Mouse (Mus musculus): ENCODE measurements around the gene Sult5a1. TPM values are rescaled to one million over a fixed set of nuclear protein-coding genes. Genes with fewer than 3 reads are reported as not detected.
"Not testable (repeated sequence)": the region's sequence is repeated elsewhere in the genome, so short reads cannot be mapped to it uniquely, and the experiment has no call there.

Sult5a1 gene
- 6.8 and 8.5 TPM in 2 replicates for polyA plus RNA-seq (2014; fragmentation: Nextera tagmentation; extraction: Ambion mirVana)

- 26% methylated on average over 13 of the region's 13 CpGs for WGBS
- ATAC-seq (ENCODE audit: insufficient number of reproducible peaks, low FRiP score, low TSS enrichment, low read depth) (0 out of 2 replicates have a peak, but pooled peaks have one; percentile 65), DNase-seq (ENCODE audit: low spot score) (peak; percentile 44)
- Histone ChIP-seq H3K27me3 (ENCODE audit: control insufficient read depth, insufficient read depth, low read length) (no peaks in the 10 kb centered on the region), H3K9ac (ENCODE audit: low read length) (no peak within 1 kb of the TSS), H3K9me3 (ENCODE audit: control insufficient read depth, low read length) (no peaks in the 10 kb centered on the region), H3K4me3 (ENCODE audit: low read depth, low read length) (no peak within 1 kb of the TSS), H3K27ac (replicated peaks; ENCODE audit: low read depth, low read length) (no peak within 1 kb of the TSS), H3K4me2 (ENCODE audit: low read depth, severe bottlenecking) (peak within 1 kb of the TSS; percentile 15), H3K4me1 (ENCODE audit: control insufficient read depth, insufficient read depth, low read length) (no peaks in the 10 kb centered on the region), H3K36me3 (ENCODE audit: control insufficient read depth, insufficient read depth, low read length) (no peaks in the 10 kb centered on the region)
These were observed at the start of gene Sult5a1 for GRCm38 (mm10) chr8:123157888-123158465. Gene Sult5a1 (minus strand): TSS chr8:123158315.

DNA sequence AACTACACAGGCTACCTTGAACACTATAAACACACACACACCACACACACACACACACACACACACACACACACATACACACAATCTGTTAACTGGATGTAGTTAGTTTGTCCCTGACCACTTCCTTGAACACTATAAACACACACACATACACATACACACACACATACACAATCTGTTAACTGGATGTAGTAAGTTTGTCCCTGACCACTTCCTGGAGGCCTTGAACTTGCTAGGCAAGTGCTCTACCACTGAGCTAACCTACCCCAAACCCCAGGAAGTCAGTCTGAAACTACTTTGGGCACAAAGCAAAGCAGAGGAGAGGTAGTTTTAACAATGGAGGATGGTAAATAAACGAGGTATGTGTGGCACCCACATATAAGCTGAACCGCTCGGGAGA, 45.5 kb upstream of the Sult5a1 start:
- Histone ChIP-seq H3K4me2 (ENCODE audit: low read depth, severe bottlenecking) (no peak overlapping the region), H3K9ac (ENCODE audit: low read length) (no peak overlapping the region), H3K9me3 (ENCODE audit: control insufficient read depth, low read length) (no peaks in the 10 kb centered on the region), H3K4me3 (ENCODE audit: low read depth, low read length) (no peak overlapping the region), H3K27me3 (ENCODE audit: control insufficient read depth, insufficient read depth, low read length) (no peaks in the 10 kb centered on the region), H3K4me1 (ENCODE audit: control insufficient read depth, insufficient read depth, low read length) (no peaks in the 10 kb centered on the region), H3K36me3 (ENCODE audit: control insufficient read depth, insufficient read depth, low read length) (peaks cover 5% of the 10 kb centered on the region; the same call in 1 of the 2 replicates), H3K27ac (replicated peaks; ENCODE audit: low read depth, low read length) (no peak overlapping the region)
- DNase-seq (ENCODE audit: low spot score), result no peak
- WGBS, result 88% methylated on average over 3 of the region's 3 CpGs
- ATAC-seq (ENCODE audit: insufficient number of reproducible peaks, low FRiP score, low TSS enrichment, low read depth), result no peak

GRCm38 (mm10) chr8:123202288-123202687, 44.2 kb upstream of the Sult5a1 start:
- no peaks in the 10 kb centered on the region for H3K4me1 ChIP-seq (ENCODE audit: control insufficient read depth, insufficient read depth, low read length)
- no peaks in the 10 kb centered on the region for H3K9me3 ChIP-seq (ENCODE audit: control insufficient read depth, low read length)
- no peak overlapping the region for H3K4me3 ChIP-seq (ENCODE audit: low read depth, low read length)
- H3K9ac ChIP-seq (ENCODE audit: low read length), result no peak overlapping the region
- ATAC-seq (ENCODE audit: insufficient number of reproducible peaks, low FRiP score, low TSS enrichment, low read depth) (0 out of 2 replicates have a peak, but pooled peaks have one; percentile 11), DNase-seq (ENCODE audit: low spot score) (peak; percentile 92)
- H3K27me3 ChIP-seq (ENCODE audit: control insufficient read depth, insufficient read depth, low read length), result no peaks in the 10 kb centered on the region
- WGBS, result 35% methylated on average over 5 of the region's 5 CpGs
- H3K36me3 ChIP-seq (ENCODE audit: control insufficient read depth, insufficient read depth, low read length), result peaks cover 2% of the 10 kb centered on the region; the same call in 1 of the 2 replicates
- H3K27ac ChIP-seq (replicated peaks; ENCODE audit: low read depth, low read length), result no peak overlapping the region
- no peak overlapping the region for H3K4me2 ChIP-seq (ENCODE audit: low read depth, severe bottlenecking)

GRCm38 (mm10) chr8:123199864-123200263, 41.7 kb upstream of the Sult5a1 start:
- H3K27me3 ChIP-seq (ENCODE audit: control insufficient read depth, insufficient read depth, low read length), result no peaks in the 10 kb centered on the region
- no peaks in the 10 kb centered on the region for H3K36me3 ChIP-seq (ENCODE audit: control insufficient read depth, insufficient read depth, low read length)
- no peak overlapping the region for H3K27ac ChIP-seq (replicated peaks; ENCODE audit: low read depth, low read length)
- H3K9ac ChIP-seq (ENCODE audit: low read length), result no peak overlapping the region
- 73% methylated on average over 14 of the region's 14 CpGs for WGBS
- ATAC-seq (ENCODE audit: insufficient number of reproducible peaks, low FRiP score, low TSS enrichment, low read depth), result no peak
- no peaks in the 10 kb centered on the region for H3K4me1 ChIP-seq (ENCODE audit: control insufficient read depth, insufficient read depth, low read length)
- no peak overlapping the region for H3K4me2 ChIP-seq (ENCODE audit: low read depth, severe bottlenecking)
- no peak overlapping the region for H3K4me3 ChIP-seq (ENCODE audit: low read depth, low read length)
- no peak for DNase-seq (ENCODE audit: low spot score)
- H3K9me3 ChIP-seq (ENCODE audit: control insufficient read depth, low read length), result no peaks in the 10 kb centered on the region

GRCm38 (mm10) chr8:123197016-123197415, 38.9 kb upstream of the Sult5a1 start:
- not testable (repeated sequence) for H3K9ac ChIP-seq (ENCODE audit: low read length); H3K4me2 ChIP-seq (ENCODE audit: low read depth, severe bottlenecking); H3K36me3 ChIP-seq (ENCODE audit: control insufficient read depth, insufficient read depth, low read length); H3K4me1 ChIP-seq (ENCODE audit: control insufficient read depth, insufficient read depth, low read length); H3K27ac ChIP-seq (replicated peaks; ENCODE audit: low read depth, low read length); H3K9me3 ChIP-seq (ENCODE audit: control insufficient read depth, low read length); H3K4me3 ChIP-seq (ENCODE audit: low read depth, low read length); H3K27me3 ChIP-seq (ENCODE audit: control insufficient read depth, insufficient read depth, low read length); DNase-seq (ENCODE audit: low spot score); ATAC-seq (ENCODE audit: insufficient number of reproducible peaks, low FRiP score, low TSS enrichment, low read depth)
- WGBS, result 75% methylated on average over 5 of the region's 5 CpGs

DNA sequence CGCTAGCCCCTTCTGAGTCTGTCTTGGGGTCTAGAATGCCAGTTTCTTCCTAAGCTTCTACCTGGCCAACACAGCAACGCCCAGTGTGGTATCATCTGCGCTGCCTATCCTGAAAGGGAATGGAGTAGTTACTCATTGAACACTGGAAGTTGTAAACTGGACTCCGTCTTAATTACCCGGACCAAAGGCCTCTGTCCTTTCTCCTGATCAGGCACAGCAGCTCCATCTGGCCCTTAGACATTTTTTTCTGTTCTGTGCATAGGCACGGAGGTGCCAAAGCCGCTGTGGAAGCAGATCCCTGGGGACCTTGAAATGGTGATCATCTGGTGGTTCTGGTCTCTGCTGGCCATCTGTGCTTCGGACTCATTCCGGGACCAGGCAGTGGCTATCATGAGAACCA, 35.7 kb upstream of the Sult5a1 start:
- Histone ChIP-seq H3K9ac (ENCODE audit: low read length) (no peak overlapping the region), H3K36me3 (ENCODE audit: control insufficient read depth, insufficient read depth, low read length) (no peaks in the 10 kb centered on the region), H3K9me3 (ENCODE audit: control insufficient read depth, low read length) (no peaks in the 10 kb centered on the region), H3K27me3 (ENCODE audit: control insufficient read depth, insufficient read depth, low read length) (no peaks in the 10 kb centered on the region), H3K27ac (replicated peaks; ENCODE audit: low read depth, low read length) (no peak overlapping the region), H3K4me3 (ENCODE audit: low read depth, low read length) (no peak overlapping the region), H3K4me2 (ENCODE audit: low read depth, severe bottlenecking) (no peak overlapping the region), H3K4me1 (ENCODE audit: control insufficient read depth, insufficient read depth, low read length) (peaks cover 3% of the 10 kb centered on the region; the same call in 1 of the 2 replicates)
- 88% methylated on average over 9 of the region's 9 CpGs for WGBS
- DNase-seq (ENCODE audit: low spot score) (no peak), ATAC-seq (ENCODE audit: insufficient number of reproducible peaks, low FRiP score, low TSS enrichment, low read depth) (no peak)

- WGBS, result 58% methylated on average over 8 of the region's 8 CpGs
- no peak for DNase-seq (ENCODE audit: low spot score)
- no peak overlapping the region for H3K27ac ChIP-seq (replicated peaks; ENCODE audit: low read depth, low read length)
These were observed 33.8 kb upstream of the Sult5a1 start for GRCm38 (mm10) chr8:123191908-123192307.

GRCm38 (mm10) chr8:123190678-123191077, 32.6 kb upstream of the Sult5a1 start:
- WGBS, result 4% methylated on average over 9 of the region's 9 CpGs
- H3K4me3 ChIP-seq (ENCODE audit: low read depth, low read length), result no peak overlapping the region
- H3K4me2 ChIP-seq (ENCODE audit: low read depth, severe bottlenecking), result no peak overlapping the region
- no peak overlapping the region for H3K9ac ChIP-seq (ENCODE audit: low read length)
- peaks cover 17% of the 10 kb centered on the region for H3K4me1 ChIP-seq (ENCODE audit: control insufficient read depth, insufficient read depth, low read length)
- peak; percentile 86 for DNase-seq (ENCODE audit: low spot score)
- no peak overlapping the region for H3K27ac ChIP-seq (replicated peaks; ENCODE audit: low read depth, low read length)
- no peaks in the 10 kb centered on the region for H3K9me3 ChIP-seq (ENCODE audit: control insufficient read depth, low read length)
- ATAC-seq (ENCODE audit: insufficient number of reproducible peaks, low FRiP score, low TSS enrichment, low read depth), result no peak
- H3K27me3 ChIP-seq (ENCODE audit: control insufficient read depth, insufficient read depth, low read length), result no peaks in the 10 kb centered on the region
- H3K36me3 ChIP-seq (ENCODE audit: control insufficient read depth, insufficient read depth, low read length), result no peaks in the 10 kb centered on the region

More at GRCm38 (mm10) chr8:123191908-123192307, 33.8 kb upstream of the Sult5a1 start:
- H3K4me3 ChIP-seq (ENCODE audit: low read depth, low read length), result no peak overlapping the region
- no peak for ATAC-seq (ENCODE audit: insufficient number of reproducible peaks, low FRiP score, low TSS enrichment, low read depth)
- H3K4me2 ChIP-seq (ENCODE audit: low read depth, severe bottlenecking), result no peak overlapping the region
- H3K36me3 ChIP-seq (ENCODE audit: control insufficient read depth, insufficient read depth, low read length), result no peaks in the 10 kb centered on the region
- peaks cover 5% of the 10 kb centered on the region for H3K4me1 ChIP-seq (ENCODE audit: control insufficient read depth, insufficient read depth, low read length)
- H3K27me3 ChIP-seq (ENCODE audit: control insufficient read depth, insufficient read depth, low read length), result no peaks in the 10 kb centered on the region
- H3K9ac ChIP-seq (ENCODE audit: low read length), result no peak overlapping the region
- no peaks in the 10 kb centered on the region for H3K9me3 ChIP-seq (ENCODE audit: control insufficient read depth, low read length)

DNA sequence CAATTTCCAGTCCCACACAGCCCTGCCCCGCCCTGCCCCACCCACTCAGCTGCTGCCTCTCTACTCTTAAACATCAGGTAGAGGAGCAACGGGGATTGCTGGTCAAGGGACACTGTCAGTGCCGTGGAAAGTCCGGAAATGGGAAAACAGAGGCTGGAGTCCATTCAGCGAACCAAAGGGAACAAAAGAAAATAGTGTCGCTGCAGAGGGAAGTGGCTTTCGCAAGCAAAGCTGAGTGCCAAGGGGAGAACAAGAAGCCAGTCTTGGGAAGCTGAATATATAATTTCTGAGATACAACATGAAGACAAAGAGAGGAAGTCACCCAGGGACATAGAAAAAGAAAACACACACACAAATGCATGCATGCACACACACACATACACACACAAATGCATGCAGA, 30.7 kb upstream of the Sult5a1 start:
- Histone ChIP-seq H3K4me3 (ENCODE audit: low read depth, low read length) (no peak overlapping the region), H3K36me3 (ENCODE audit: control insufficient read depth, insufficient read depth, low read length) (no peaks in the 10 kb centered on the region), H3K4me2 (ENCODE audit: low read depth, severe bottlenecking) (no peak overlapping the region), H3K27ac (replicated peaks; ENCODE audit: low read depth, low read length) (no peak overlapping the region), H3K4me1 (ENCODE audit: control insufficient read depth, insufficient read depth, low read length) (peaks cover 24% of the 10 kb centered on the region), H3K9me3 (ENCODE audit: control insufficient read depth, low read length) (no peaks in the 10 kb centered on the region), H3K27me3 (ENCODE audit: control insufficient read depth, insufficient read depth, low read length) (no peaks in the 10 kb centered on the region), H3K9ac (ENCODE audit: low read length) (no peak overlapping the region)
- ATAC-seq (ENCODE audit: insufficient number of reproducible peaks, low FRiP score, low TSS enrichment, low read depth), result no peak
- WGBS, result 90% methylated on average over 7 of the region's 7 CpGs
- DNase-seq (ENCODE audit: low spot score), result no peak

All from limb, embryonic 11.5 days (tissue).